Mouse (Mus musculus) midbrain, embryonic 10.5 days (tissue): ENCODE measurements at regions not wholly inside any gene's neighbourhood (a gene's known extent, or its start where the extent isn't known, plus 50 kb on each side); places are given as distances from the start of the nearest gene placed in this dataset. TPM values are rescaled to one million over a fixed set of nuclear protein-coding genes. Genes with fewer than 3 reads are reported as not detected.

Experiments
- DNase-seq: peaks from one replicate; pipeline ENCODE4 v3.0.0-alpha.2; 2017; ENCODE audit warnings: low spot score
- H3K27ac ChIP-seq: fragments of 300-500 bp; sonication (generic); replicated peaks from 2 replicates; pipeline ENCODE4 v1.5.1; 2016; ENCODE audit warnings: mild to moderate bottlenecking
- H3K27me3 ChIP-seq: fragments of 300-500 bp; sonication (generic); 2 replicates; pipeline ENCODE4 v1.6.1; 2016; ENCODE audit warnings: low read depth, mild to moderate bottlenecking; ENCODE audit not compliant: poor library complexity, severe bottlenecking
- H3K36me3 ChIP-seq: fragments of 300-500 bp; sonication (generic); 2 replicates; pipeline ENCODE4 v1.6.1; 2016; ENCODE audit warnings: mild to moderate bottlenecking, moderate library complexity
- H3K4me1 ChIP-seq: fragments of 300-500 bp; sonication (generic); 2 replicates; pipeline ENCODE4 v1.6.1; 2016
- H3K4me3 ChIP-seq: fragments of 300-500 bp; sonication (generic); 2 replicates; pipeline ENCODE4 v1.5.1; 2016; ENCODE audit warnings: mild to moderate bottlenecking, moderate library complexity
- H3K9me3 ChIP-seq: fragments of 300-500 bp; sonication (generic); replicated peaks from 2 replicates; pipeline ENCODE4 v1.6.1; 2016; ENCODE audit warnings: mild to moderate bottlenecking
- WGBS: fragments of 180-500 bp; shearing (Covaris S2); methylation state at CpG from one replicate; pipeline ENCODE4 v1.1.7; 2016; 5-methylcytosine and 5-hydroxymethylcytosine counted together
- microRNA-seq: library from miRNA; unstranded; fragments of <30 nt; microRNA quantifications from one replicate; pipeline ENCODE4, GENCODE M21; 2017

DNA sequence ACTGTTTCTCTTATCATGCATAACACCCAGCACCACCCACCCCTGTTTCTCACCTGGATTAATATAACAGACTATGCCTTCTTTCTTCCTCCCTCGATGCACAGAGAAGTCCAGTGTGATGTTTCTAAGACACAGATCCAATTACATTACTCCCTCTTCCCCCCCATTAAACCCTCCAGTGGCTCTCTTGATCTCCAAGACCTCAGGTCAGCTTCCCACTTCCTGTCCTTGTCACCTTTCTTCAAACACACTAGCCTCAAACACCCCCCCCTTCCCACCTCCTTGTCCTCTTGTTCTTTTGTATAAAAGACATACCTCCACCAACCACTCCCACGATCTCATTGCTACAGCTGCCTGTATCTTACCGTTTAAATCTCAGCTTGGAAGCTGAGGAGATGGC, 201.8 kb downstream of the Epha4 start:
- no peak overlapping the region for H3K4me3 ChIP-seq
- no peak overlapping the region for H3K27ac ChIP-seq
- 62% methylated on average over 3 of the region's 3 CpGs for WGBS
- no peaks in the 10 kb centered on the region for H3K9me3 ChIP-seq
- H3K36me3 ChIP-seq, result no peaks in the 10 kb centered on the region
- H3K4me1 ChIP-seq, result 0 out of 2 replicates have a peak, but pooled peaks cover 3% of the 10 kb centered on the region
- no peaks in the 10 kb centered on the region for H3K27me3 ChIP-seq
- no peak for DNase-seq

DNA sequence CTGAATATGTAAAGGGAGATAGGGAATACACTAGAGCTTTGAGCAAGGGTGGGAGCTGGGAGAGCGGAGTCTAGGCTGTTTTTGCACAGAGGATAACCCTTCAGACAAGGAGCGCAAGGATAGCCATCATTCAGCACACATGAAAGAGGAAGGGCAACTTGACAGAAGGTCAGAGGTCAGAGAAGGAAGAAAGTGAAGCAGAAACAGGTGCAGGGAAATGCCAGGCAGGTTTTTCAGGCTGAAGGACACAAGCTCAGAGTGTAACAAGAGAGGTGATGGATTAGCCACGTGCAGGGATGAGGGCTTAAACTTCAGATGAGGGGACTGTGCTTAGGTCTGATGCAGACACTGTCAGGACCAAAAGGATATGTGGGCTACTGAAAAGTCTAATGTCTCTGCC, 199.5 kb downstream of the Epha4 start:
- WGBS, result 72% methylated on average over 3 of the region's 3 CpGs
- Histone ChIP-seq H3K9me3 (no peaks in the 10 kb centered on the region), H3K27ac (no peak overlapping the region), H3K27me3 (no peaks in the 10 kb centered on the region), H3K4me3 (no peak overlapping the region), H3K36me3 (no peaks in the 10 kb centered on the region), H3K4me1 (0 out of 2 replicates have a peak, but pooled peaks cover 3% of the 10 kb centered on the region)
- DNase-seq, result no peak

DNA sequence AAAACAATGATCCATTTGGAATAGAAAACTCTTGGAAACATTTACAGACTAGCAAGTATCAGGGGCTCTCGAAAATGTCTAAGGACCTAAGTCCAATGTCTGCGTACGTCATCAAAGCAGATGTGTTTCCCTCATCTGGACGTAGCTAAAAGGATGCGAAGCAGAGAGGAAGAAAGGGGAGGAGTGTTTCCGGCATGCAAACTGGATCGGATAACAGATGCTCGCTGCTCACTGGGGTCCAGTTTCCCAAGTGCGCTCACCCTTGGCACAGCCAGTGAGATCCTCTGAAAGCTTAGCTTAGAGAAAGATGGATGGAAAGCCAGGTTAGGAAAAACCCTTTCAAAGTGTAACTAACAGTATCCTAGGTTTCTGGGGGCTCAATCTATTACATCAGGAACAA, 198.7 kb downstream of the Epha4 start:
- H3K27ac ChIP-seq, result no peak overlapping the region
- H3K36me3 ChIP-seq, result no peaks in the 10 kb centered on the region
- DNase-seq, result no peak
- no peaks in the 10 kb centered on the region for H3K9me3 ChIP-seq
- 0 out of 2 replicates have a peak, but pooled peaks cover 3% of the 10 kb centered on the region for H3K4me1 ChIP-seq
- no peak overlapping the region for H3K4me3 ChIP-seq
- 65% methylated on average over 9 of the region's 9 CpGs for WGBS
- H3K27me3 ChIP-seq, result no peaks in the 10 kb centered on the region

Small RNA genes lying in the stretch of these regions (microRNA-seq; reads per million reads assigned to microRNA genes)
- gene Mir6343, result not detected
